Mouse (Mus musculus): ENCODE data around the gene Tmco3. TPM values are rescaled to one million over a fixed set of nuclear protein-coding genes. Genes with fewer than 3 reads are reported as not detected.

Gene Tmco3
- polyA plus RNA-seq (2012; ENCODE audit: insufficient read depth, low replicate concordance): 16.7 and 19.0 TPM in 2 replicates

- H3K4me1 ChIP-seq: peaks cover 66% of the 10 kb centered on the region
- TF ChIP-seq GATA1 (IDR thresholded peaks at IDR 0.05; ENCODE audit: borderline replicate concordance, low read length) (no peak), FLI1 (IDR thresholded peaks at IDR 0.05; ENCODE audit: low read length) (no peak)
- H3K4me3 ChIP-seq (replicated peaks): peak within 1 kb of the TSS; percentile 98
- H3K9me3 ChIP-seq: no peaks in the 10 kb centered on the region
- H3K27me3 ChIP-seq (replicated peaks): no peaks in the 10 kb centered on the region
- H3K36me3 ChIP-seq (replicated peaks; ENCODE audit: low read length): peaks cover 30% of the 10 kb centered on the region
Observed at GRCm38 (mm10) chr8:13287692-13288623, at the start of gene Tmco3, which contains the start of gene Dcun1d2. Tmco3 (plus strand) TSS chr8:13288190. Dcun1d2 (minus strand) TSS chr8:13288131.

GRCm38 (mm10) chr8:13240055-13240454 is 47.9 kb upstream of the Tmco3 start:
- peaks cover 9% of the 10 kb centered on the region for H3K4me1 ChIP-seq
- peaks cover 73% of the 10 kb centered on the region for H3K27me3 ChIP-seq (replicated peaks)
- H3K36me3 ChIP-seq (replicated peaks; ENCODE audit: low read length): no peaks in the 10 kb centered on the region
- TF ChIP-seq GATA1 (IDR thresholded peaks at IDR 0.05; ENCODE audit: borderline replicate concordance, low read length) (no peak), FLI1 (IDR thresholded peaks at IDR 0.05; ENCODE audit: low read length) (no peak)
- H3K4me3 ChIP-seq (replicated peaks): peak overlapping the region; percentile 64
- no peaks in the 10 kb centered on the region for H3K9me3 ChIP-seq

GRCm38 (mm10) chr8:13240691-13241090 is 47.3 kb upstream of the Tmco3 start:
- peaks cover 73% of the 10 kb centered on the region for H3K27me3 ChIP-seq (replicated peaks)
- no peak overlapping the region for H3K4me3 ChIP-seq (replicated peaks)
- no peaks in the 10 kb centered on the region for H3K9me3 ChIP-seq
- no peaks in the 10 kb centered on the region for H3K36me3 ChIP-seq (replicated peaks; ENCODE audit: low read length)
- peaks cover 9% of the 10 kb centered on the region for H3K4me1 ChIP-seq
- TF ChIP-seq FLI1 (IDR thresholded peaks at IDR 0.05; ENCODE audit: low read length) (no peak), GATA1 (IDR thresholded peaks at IDR 0.05; ENCODE audit: borderline replicate concordance, low read length) (no peak)

- H3K4me3 ChIP-seq (replicated peaks): no peak overlapping the region
- H3K27me3 ChIP-seq (replicated peaks): peaks cover 84% of the 10 kb centered on the region
- no peaks in the 10 kb centered on the region for H3K36me3 ChIP-seq (replicated peaks; ENCODE audit: low read length)
- peaks cover 12% of the 10 kb centered on the region for H3K9me3 ChIP-seq
- H3K4me1 ChIP-seq: peaks cover 7% of the 10 kb centered on the region
- no peak for TF ChIP-seq FLI1 (IDR thresholded peaks at IDR 0.05; ENCODE audit: low read length)
- no peak for TF ChIP-seq GATA1 (IDR thresholded peaks at IDR 0.05; ENCODE audit: borderline replicate concordance, low read length)
Observed at GRCm38 (mm10) chr8:13242985-13243870, 44.8 kb upstream of the Tmco3 start.

- H3K27me3 ChIP-seq (replicated peaks): peaks cover 89% of the 10 kb centered on the region
- no peaks in the 10 kb centered on the region for H3K36me3 ChIP-seq (replicated peaks; ENCODE audit: low read length)
- no peak overlapping the region for H3K4me3 ChIP-seq (replicated peaks)
- H3K4me1 ChIP-seq: peaks cover 11% of the 10 kb centered on the region
- TF ChIP-seq GATA1 (IDR thresholded peaks at IDR 0.05; ENCODE audit: borderline replicate concordance, low read length) (no peak), FLI1 (IDR thresholded peaks at IDR 0.05; ENCODE audit: low read length) (no peak)
- H3K9me3 ChIP-seq: peaks cover 22% of the 10 kb centered on the region
Observed at GRCm38 (mm10) chr8:13244343-13244880, 43.6 kb upstream of the Tmco3 start.

- Histone ChIP-seq H3K36me3 (replicated peaks; ENCODE audit: low read length) (peaks cover 31% of the 10 kb centered on the region), H3K9me3 (peaks cover 14% of the 10 kb centered on the region), H3K4me3 (replicated peaks) (no peak overlapping the region), H3K27me3 (replicated peaks) (peaks cover 41% of the 10 kb centered on the region), H3K4me1 (peaks cover 46% of the 10 kb centered on the region)
- TF ChIP-seq GATA1 (IDR thresholded peaks at IDR 0.05; ENCODE audit: borderline replicate concordance, low read length): no peak
- TF ChIP-seq FLI1 (IDR thresholded peaks at IDR 0.05; ENCODE audit: low read length): no peak
Observed at GRCm38 (mm10) chr8:13252837-13253236, 35.2 kb upstream of the Tmco3 start.

- H3K4me1 ChIP-seq: peaks cover 52% of the 10 kb centered on the region
- peaks cover 36% of the 10 kb centered on the region for H3K36me3 ChIP-seq (replicated peaks; ENCODE audit: low read length)
- no peak for TF ChIP-seq GATA1 (IDR thresholded peaks at IDR 0.05; ENCODE audit: borderline replicate concordance, low read length)
- no peak for TF ChIP-seq FLI1 (IDR thresholded peaks at IDR 0.05; ENCODE audit: low read length)
- peaks cover 35% of the 10 kb centered on the region for H3K27me3 ChIP-seq (replicated peaks)
- H3K4me3 ChIP-seq (replicated peaks): no peak overlapping the region
- H3K9me3 ChIP-seq: peaks cover 9% of the 10 kb centered on the region; the same call in 1 of the 2 replicates
Observed at GRCm38 (mm10) chr8:13253413-13253812, 34.6 kb upstream of the Tmco3 start.

- Histone ChIP-seq H3K36me3 (replicated peaks; ENCODE audit: low read length) (peaks cover 42% of the 10 kb centered on the region), H3K4me1 (peaks cover 55% of the 10 kb centered on the region), H3K4me3 (replicated peaks) (peak within 1 kb of the TSS; percentile 36), H3K27me3 (replicated peaks) (peaks cover 29% of the 10 kb centered on the region), H3K9me3 (peaks cover 4% of the 10 kb centered on the region; the same call in 1 of the 2 replicates)
- TF ChIP-seq GATA1 (IDR thresholded peaks at IDR 0.05; ENCODE audit: borderline replicate concordance, low read length): no peak
- no peak for TF ChIP-seq FLI1 (IDR thresholded peaks at IDR 0.05; ENCODE audit: low read length)
Observed at GRCm38 (mm10) chr8:13254019-13254418, 34.0 kb upstream of the Tmco3 start, which contains the start of gene Adprhl1. Adprhl1 (minus strand) TSS chr8:13254162.

- H3K36me3 ChIP-seq (replicated peaks; ENCODE audit: low read length): peaks cover 63% of the 10 kb centered on the region
- TF ChIP-seq FLI1 (IDR thresholded peaks at IDR 0.05; ENCODE audit: low read length): no peak
- no peak for TF ChIP-seq GATA1 (IDR thresholded peaks at IDR 0.05; ENCODE audit: borderline replicate concordance, low read length)
- peak overlapping the region; percentile 79 for H3K4me3 ChIP-seq (replicated peaks)
- peaks cover 77% of the 10 kb centered on the region for H3K4me1 ChIP-seq
- no peaks in the 10 kb centered on the region for H3K27me3 ChIP-seq (replicated peaks)
- H3K9me3 ChIP-seq: no peaks in the 10 kb centered on the region
Observed at GRCm38 (mm10) chr8:13263376-13263775, 24.6 kb upstream of the Tmco3 start.
